Mouse (Mus musculus) MEL (cell line): Measurements from ENCODE around the gene Rnf121.

ENCODE experiments used
- CTCF ChIP-seq, 3 experiments: IDR thresholded peaks in 2 of 3; conservative IDR thresholded peaks in 1 of 3; 2 replicates each; pipeline ENCODE4 v1.5.1; 2011 to 2012; ENCODE audit warnings: low read length in 3 of 3, low read depth in 2 of 3, mild to moderate bottlenecking in 2 of 3, improper control_type of control experiment in 1 of 3, inconsistent platforms in 1 of 3, mixed read lengths in 1 of 3, moderate library complexity in 1 of 3; ENCODE audit not compliant: control insufficient read depth in 1 of 3, insufficient read depth in 1 of 3, poor library complexity in 1 of 3, severe bottlenecking in 1 of 3
- E2F4 ChIP-seq: IDR thresholded peaks from 2 replicates; pipeline ENCODE4 v1.6.1; 2011; ENCODE audit warnings: low read depth, low read length, improper control_type of control experiment, borderline replicate concordance
- ELF1 ChIP-seq: IDR thresholded peaks from 2 replicates; pipeline ENCODE4 v1.6.1; 2014; ENCODE audit warnings: low read depth, mild to moderate bottlenecking, inconsistent platforms, low read length, improper control_type of control experiment, moderate library complexity
- GATA1 ChIP-seq: IDR thresholded peaks from 2 replicates; pipeline ENCODE4 v1.6.1; 2011; ENCODE audit warnings: low read depth, low read length, improper control_type of control experiment
- HCFC1 ChIP-seq: IDR thresholded peaks from 2 replicates; pipeline ENCODE4 v1.6.1; 2012; ENCODE audit warnings: low read depth, mild to moderate bottlenecking, inconsistent platforms, low read length, improper control_type of control experiment, moderate library complexity
- MAFK ChIP-seq: IDR thresholded peaks from 2 replicates; pipeline ENCODE4 v1.6.1; 2011; ENCODE audit warnings: low read depth, mild to moderate bottlenecking, low read length, improper control_type of control experiment, borderline replicate concordance
- MAX ChIP-seq: IDR thresholded peaks from 2 replicates; pipeline ENCODE4 v1.6.1; 2011; ENCODE audit warnings: low read length, improper control_type of control experiment
- MEF2A ChIP-seq: IDR thresholded peaks from 2 replicates; pipeline ENCODE4 v1.6.1; 2014; ENCODE audit warnings: low read depth, mild to moderate bottlenecking, inconsistent platforms, low read length, improper control_type of control experiment; ENCODE audit not compliant: poor library complexity, insufficient replicate concordance, severe bottlenecking; ENCODE audit errors: extremely low read depth
- NELFE ChIP-seq: IDR thresholded peaks from 2 replicates; pipeline ENCODE4 v1.6.1; 2011; ENCODE audit warnings: low read depth, low read length, improper control_type of control experiment
- POLR2A ChIP-seq, 2 experiments: IDR thresholded peaks; 2 replicates each; pipeline ENCODE4 v1.6.1; 2011 to 2012; ENCODE audit warnings: low read length in 2 of 2, mild to moderate bottlenecking in 2 of 2, control low read depth in 1 of 2, improper control_type of control experiment in 1 of 2, low read depth in 1 of 2, moderate library complexity in 1 of 2; ENCODE audit not compliant: control insufficient read depth in 1 of 2, insufficient read depth in 1 of 2, poor library complexity in 1 of 2
- POLR2AphosphoS2 ChIP-seq: IDR thresholded peaks from 2 replicates; pipeline ENCODE4 v1.6.1; 2011; ENCODE audit warnings: low read length, improper control_type of control experiment
- TAL1 ChIP-seq: IDR thresholded peaks from 2 replicates; pipeline ENCODE4 v1.6.1; 2012; ENCODE audit warnings: mild to moderate bottlenecking, inconsistent platforms, low read length, moderate library complexity, mixed read lengths
- ZC3H11A ChIP-seq: IDR thresholded peaks from 2 replicates; pipeline ENCODE4 v1.6.1; 2012; ENCODE audit warnings: low read depth, mild to moderate bottlenecking, inconsistent platforms, low read length, improper control_type of control experiment
- ZMIZ1 ChIP-seq: IDR thresholded peaks from 2 replicates; pipeline ENCODE4 v1.6.1; 2012; ENCODE audit warnings: low read depth, mild to moderate bottlenecking, inconsistent platforms, low read length, improper control_type of control experiment, moderate library complexity

DNA sequence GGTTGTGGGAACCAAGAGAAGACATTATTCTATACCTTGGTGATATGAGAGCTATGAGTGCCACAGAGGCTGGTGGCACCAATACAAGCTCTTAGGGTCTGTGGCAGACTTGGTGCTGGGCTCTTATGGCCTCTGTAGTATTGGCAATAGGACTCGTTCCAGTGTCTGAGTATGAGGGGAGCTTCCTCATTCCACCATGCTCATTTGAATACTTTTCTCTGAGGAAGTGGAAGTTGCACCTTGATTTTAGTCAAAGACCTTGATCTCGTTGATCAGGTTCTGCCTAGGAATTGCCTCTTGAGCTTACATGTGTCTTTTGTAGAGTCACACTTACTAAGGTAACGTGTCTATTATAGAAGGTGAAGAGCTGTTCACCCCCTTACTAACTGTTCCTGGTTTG, 71.0 kb downstream of the Rnf121 start:
- TF ChIP-seq TAL1 (no peak), HCFC1 (no peak), ZC3H11A (no peak), ELF1 (no peak), CTCF (IDR thresholded peaks at IDR 0.05 in 2 of 3, conservative IDR thresholded peaks at IDR 0.05 in 1 of 3; ENCODE audit: control insufficient read depth in 1 of 3, insufficient read depth in 1 of 3, low read depth in 2 of 3, low read length in 3 of 3, poor library complexity in 1 of 3, severe bottlenecking in 1 of 3) (no peak), POLR2AphosphoS2 (no peak), E2F4 (no peak), ZMIZ1 (no peak), MAX (no peak), MEF2A (no peak), MAFK (no peak), POLR2A (IDR thresholded peaks at IDR 0.05; ENCODE audit: control insufficient read depth in 1 of 2, insufficient read depth in 1 of 2, low read depth in 1 of 2, low read length in 2 of 2, poor library complexity in 1 of 2) (no peak), NELFE (no peak), GATA1 (no peak)
